In genomic region chr1:178798333-178798732, GRCm38 (mm10) we compare ENCODE assay signal across 8 mouse cellular contexts.
A peak's percentile ranks its signal among the peaks of the same experiment; 100 is the strongest.
DNase-seq lines count a peak whose midpoint lies in the region; ATAC-seq and TF ChIP-seq lines count a peak whose summit lies in the region.

No protein-coding gene starts in this region.

- WGBS in forebrain, embryonic 16.5 days = 2% methylated on average over 5 of the region's 5 CpGs
- WGBS in liver, embryonic 16.5 days (ENCODE audit: insufficient replicate concordance) = 3% methylated on average over 5 of the region's 5 CpGs

- ATAC-seq in forebrain, embryonic 16.5 days = peak; percentile 74
- ATAC-seq in liver, embryonic 16.5 days (ENCODE audit: low read depth) = 0 out of 2 replicates have a peak, but pooled peaks have one; percentile 48

- peak overlapping the region; percentile 5; the same call in 1 of the 2 replicates for H3K4me3 ChIP-seq in forebrain, embryonic 16.5 days (replicated peaks; ENCODE audit: low read length)
- peak overlapping the region; percentile 62 for H3K4me3 ChIP-seq in layer of hippocampus, adult 2 months
- no peak overlapping the region for H3K4me3 ChIP-seq in liver, embryonic 16.5 days (ENCODE audit: low read depth, low read length)
- no peak overlapping the region for H3K4me3 ChIP-seq in gastrocnemius, adult 2 months

- H3K27ac ChIP-seq in forebrain, embryonic 16.5 days (ENCODE audit: low read length) = no peak overlapping the region
- peak overlapping the region; percentile 91 for H3K27ac ChIP-seq in layer of hippocampus, adult 2 months
- H3K27ac ChIP-seq in liver, embryonic 16.5 days (ENCODE audit: low read length) = no peak overlapping the region
- H3K27ac ChIP-seq in gastrocnemius, adult 2 months = no peak overlapping the region

- H3K9ac ChIP-seq in forebrain, embryonic 16.5 days (replicated peaks; ENCODE audit: low read depth, low read length) = no peak overlapping the region; the same call in 1 of the 2 replicates
- no peak overlapping the region for H3K9ac ChIP-seq in liver, embryonic 16.5 days (ENCODE audit: low read depth, low read length)

- peak; percentile 95 for DNase-seq in brain, adult 2 months (ENCODE audit: low read depth, low spot score)
- peak; percentile 85 for DNase-seq in cerebellum, adult 9-10 months
- peak; percentile 64 to 73 for DNase-seq in layer of hippocampus, adult 2 months (ENCODE audit: low spot score in 2 of 2)
- peak; percentile 43 for DNase-seq in right cerebral cortex, postnatal 4 days
- DNase-seq in gastrocnemius, postnatal 14 days = no peak
- no peak for DNase-seq in gastrocnemius, adult 2 months

- no peak for TF ChIP-seq CTCF in layer of hippocampus, adult 2 months (conservative IDR thresholded peaks at IDR 0.05)
- no peak for TF ChIP-seq CTCF in gastrocnemius, adult 2 months (IDR thresholded peaks at IDR 0.05)

- intact Hi-C loops in gastrocnemius, postnatal 14 days (cut with DNase I; ENCODE audit: low total_unique reads) = no loop called here
- intact Hi-C loops in gastrocnemius, adult 2 months (cut with DNase I) = no loop called here

- H3K4me1 ChIP-seq in forebrain, embryonic 16.5 days (replicated peaks; ENCODE audit: control insufficient read depth, insufficient read depth, low read length) = peaks cover 15% of the 10 kb centered on the region
- H3K4me1 ChIP-seq in liver, embryonic 16.5 days (ENCODE audit: control insufficient read depth, low read depth, low read length) = no peaks in the 10 kb centered on the region; the same call in 1 of the 2 replicates

- H3K4me2 ChIP-seq in forebrain, embryonic 16.5 days (ENCODE audit: low read length) = peak overlapping the region; percentile 36
- H3K4me2 ChIP-seq in liver, embryonic 16.5 days (ENCODE audit: low read depth, low read length) = no peak overlapping the region

- no peaks in the 10 kb centered on the region for H3K27me3 ChIP-seq in forebrain, embryonic 16.5 days (replicated peaks; ENCODE audit: control insufficient read depth, insufficient read depth, low read length)
- H3K27me3 ChIP-seq in liver, embryonic 16.5 days (ENCODE audit: control insufficient read depth, insufficient read depth, low read depth, low read length) = no peaks in the 10 kb centered on the region; the same call in 1 of the 2 replicates

- no peaks in the 10 kb centered on the region for H3K36me3 ChIP-seq in forebrain, embryonic 16.5 days (ENCODE audit: control insufficient read depth, insufficient read depth)
- no peaks in the 10 kb centered on the region for H3K36me3 ChIP-seq in liver, embryonic 16.5 days (ENCODE audit: control insufficient read depth, insufficient read depth)

- H3K9me3 ChIP-seq in forebrain, embryonic 16.5 days (ENCODE audit: control insufficient read depth, low read length) = no peaks in the 10 kb centered on the region
- H3K9me3 ChIP-seq in liver, embryonic 16.5 days (replicated peaks; ENCODE audit: control insufficient read depth, low read length) = no peaks in the 10 kb centered on the region

Comparison
In these comparisons a context has a peak if more than half of its experiments do, and no peak if none do; other contexts are left out.
1. DNase-seq: peak in brain, adult 2 months (single experiment), cerebellum, adult 9-10 months (single experiment), layer of hippocampus, adult 2 months (2 of 2) and right cerebral cortex, postnatal 4 days (single experiment); none in gastrocnemius, postnatal 14 days (single experiment) and gastrocnemius, adult 2 months (single experiment).
2. H3K4me3 ChIP-seq: peak in forebrain, embryonic 16.5 days (single experiment) and layer of hippocampus, adult 2 months (single experiment); none in liver, embryonic 16.5 days (single experiment) and gastrocnemius, adult 2 months (single experiment).